Mouse (Mus musculus) testis, postnatal 14 days (tissue): ENCODE results near the gene Syde1.

Experiments
- DNase-seq: peaks from one replicate; pipeline ENCODE4 v3.0.0; 2021; ENCODE audit warnings: low spot score

Syde1 gene

DNA sequence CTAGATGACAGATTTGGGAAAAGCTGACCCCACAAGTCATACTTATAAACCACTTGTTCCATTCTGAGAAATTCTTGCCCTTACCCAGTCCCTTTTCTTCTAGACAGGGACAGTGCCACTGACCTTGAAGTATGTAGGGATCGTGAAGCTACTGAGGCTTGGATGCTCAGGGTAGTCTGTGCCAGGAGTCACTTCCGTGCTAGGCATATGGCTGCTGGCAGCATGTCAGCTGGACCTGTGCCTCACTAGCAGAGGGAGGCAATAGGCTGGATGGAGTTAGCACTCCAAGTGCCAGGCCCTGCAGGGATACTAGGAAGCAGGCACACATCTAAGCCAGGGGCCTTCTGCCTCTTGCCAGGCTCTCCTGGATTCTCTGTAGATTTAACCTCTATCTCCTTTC lies 16.1 kb downstream of the Syde1 start:
- DNase-seq, result peak; percentile 44

- no peak for DNase-seq
Observed at GRCm38 (mm10) chr10:78575105-78575632, 16.6 kb downstream of the Syde1 start.

DNA sequence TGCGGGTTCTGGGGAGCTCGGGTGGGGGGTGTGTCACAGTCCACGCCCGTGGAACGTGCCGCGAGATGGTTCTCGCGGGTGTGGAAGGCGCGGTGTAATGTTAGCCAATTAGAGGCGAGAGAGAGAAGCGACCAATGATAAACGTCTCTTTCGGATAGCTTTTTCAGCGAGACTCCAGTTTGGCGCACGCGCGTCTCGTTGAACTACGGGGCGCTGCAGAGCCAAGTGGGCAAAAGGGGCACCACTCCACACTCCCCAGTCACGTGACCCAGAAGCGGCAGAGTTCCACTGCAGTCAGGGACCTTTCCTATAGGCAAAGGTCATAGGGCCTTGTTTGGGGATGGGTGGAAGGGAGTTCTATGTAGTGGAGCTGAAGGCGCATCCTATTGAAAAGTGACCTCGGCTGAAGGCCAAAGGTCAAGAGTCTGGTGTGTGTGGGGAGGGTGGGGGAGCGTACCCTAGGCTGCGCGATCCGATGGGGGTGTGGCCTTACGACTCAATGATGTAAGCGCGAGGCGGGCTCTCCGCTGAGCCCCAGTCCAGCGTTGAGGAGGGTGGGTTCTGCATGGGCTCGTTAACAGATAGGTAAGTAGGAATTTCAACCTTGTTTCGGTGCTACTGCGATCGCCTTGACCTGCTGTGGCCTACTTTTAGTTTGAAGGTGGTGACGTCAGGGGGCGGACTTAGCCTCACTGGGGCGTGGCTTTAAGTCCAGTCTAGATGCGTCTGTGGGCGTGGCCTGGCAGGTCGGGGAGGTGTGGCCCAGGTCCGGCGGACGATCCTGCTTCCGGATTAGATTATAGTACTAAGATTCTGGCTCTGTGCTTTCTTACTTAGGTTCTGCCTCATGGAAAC lies 17.3 kb downstream of the Syde1 start, which contains the start of gene Ilvbl:
TSS of gene Ilvbl (plus strand) at position 97 of the 855 bp plus-strand sequence.
- DNase-seq, result peak; percentile 88

- DNase-seq, result no peak
Observed at GRCm38 (mm10) chr10:78573226-78573625, 18.5 kb downstream of the Syde1 start.

DNA sequence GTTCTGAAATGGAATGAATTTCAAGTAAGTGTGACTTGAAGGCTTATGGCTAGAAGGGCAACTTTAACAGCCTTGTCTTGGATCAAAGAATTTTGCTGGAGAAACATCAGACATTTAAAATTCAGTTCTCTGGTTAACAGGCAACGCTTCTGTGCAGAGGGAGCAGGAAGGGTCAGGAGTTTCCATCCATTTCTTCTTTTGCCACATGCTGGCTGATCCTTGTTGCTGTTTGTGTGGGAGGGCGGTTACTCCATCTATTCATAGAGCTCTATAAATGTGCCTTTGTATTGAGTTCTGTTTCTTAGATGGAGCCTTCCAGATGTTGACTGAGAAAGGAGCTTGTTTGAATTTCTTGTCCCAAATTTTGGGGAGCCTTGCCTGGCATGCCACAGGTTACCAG lies 20.9 kb downstream of the Syde1 start:
- DNase-seq, result no peak

- no peak for DNase-seq
Observed at GRCm38 (mm10) chr10:78570416-78570815, 21.3 kb downstream of the Syde1 start.

DNA sequence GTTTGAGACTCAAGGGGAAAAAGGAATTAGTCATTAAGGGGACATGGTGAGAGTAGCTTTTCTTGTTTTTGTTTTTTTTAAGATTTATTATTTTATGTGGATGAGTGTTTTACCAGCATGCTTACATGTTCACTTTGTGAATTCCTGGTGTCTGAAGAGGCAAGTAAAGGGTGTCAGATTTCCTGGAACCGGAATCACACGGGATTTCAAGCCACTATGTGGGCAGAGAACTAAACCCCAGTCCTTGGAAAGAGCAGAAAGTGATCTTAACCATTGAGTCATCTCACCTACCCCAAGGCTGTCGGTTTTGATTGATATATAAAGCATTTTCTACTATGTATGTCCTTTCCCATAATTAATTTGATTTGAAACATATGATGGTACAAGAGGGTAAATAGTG lies 22.1 kb downstream of the Syde1 start:
- no peak for DNase-seq

- DNase-seq, result no peak
Observed at GRCm38 (mm10) chr10:78569191-78569590, 22.6 kb downstream of the Syde1 start.

DNA sequence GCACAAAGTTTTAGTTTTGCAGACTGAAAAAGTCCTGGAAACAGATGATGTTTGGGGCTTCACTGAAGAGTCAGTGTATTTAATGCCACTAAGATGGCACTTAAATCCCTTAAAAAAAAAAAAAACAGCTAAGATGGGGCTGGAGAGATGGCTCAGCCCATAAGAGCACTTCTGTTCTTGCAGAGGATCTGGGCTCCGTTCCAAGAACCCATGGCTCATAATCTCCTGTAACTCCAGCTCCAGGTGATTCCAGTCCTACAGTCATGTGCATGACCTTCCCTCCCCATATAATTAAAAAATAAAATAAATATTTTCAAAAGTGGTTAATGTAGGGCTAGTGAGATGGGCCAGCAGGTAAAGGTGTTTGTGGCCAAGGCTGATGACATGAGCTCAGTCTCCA lies 26.7 kb downstream of the Syde1 start:
- no peak for DNase-seq

GRCm38 (mm10) chr10:78540943-78541342 lies 50.8 kb downstream of the Syde1 start:
- no peak for DNase-seq
